Mouse (Mus musculus) c-Kit-positive CD71-positive TER-119-negative erythroid progenitor cells, embryonic 14.5 days (primary cell): ENCODE measurements around the gene Samd4b.

Experiments used
- DNase-seq: peaks from one replicate; pipeline ENCODE4 v3.0.0-alpha.2; 2013; ENCODE audit warnings: low read depth

The Samd4b gene

DNA sequence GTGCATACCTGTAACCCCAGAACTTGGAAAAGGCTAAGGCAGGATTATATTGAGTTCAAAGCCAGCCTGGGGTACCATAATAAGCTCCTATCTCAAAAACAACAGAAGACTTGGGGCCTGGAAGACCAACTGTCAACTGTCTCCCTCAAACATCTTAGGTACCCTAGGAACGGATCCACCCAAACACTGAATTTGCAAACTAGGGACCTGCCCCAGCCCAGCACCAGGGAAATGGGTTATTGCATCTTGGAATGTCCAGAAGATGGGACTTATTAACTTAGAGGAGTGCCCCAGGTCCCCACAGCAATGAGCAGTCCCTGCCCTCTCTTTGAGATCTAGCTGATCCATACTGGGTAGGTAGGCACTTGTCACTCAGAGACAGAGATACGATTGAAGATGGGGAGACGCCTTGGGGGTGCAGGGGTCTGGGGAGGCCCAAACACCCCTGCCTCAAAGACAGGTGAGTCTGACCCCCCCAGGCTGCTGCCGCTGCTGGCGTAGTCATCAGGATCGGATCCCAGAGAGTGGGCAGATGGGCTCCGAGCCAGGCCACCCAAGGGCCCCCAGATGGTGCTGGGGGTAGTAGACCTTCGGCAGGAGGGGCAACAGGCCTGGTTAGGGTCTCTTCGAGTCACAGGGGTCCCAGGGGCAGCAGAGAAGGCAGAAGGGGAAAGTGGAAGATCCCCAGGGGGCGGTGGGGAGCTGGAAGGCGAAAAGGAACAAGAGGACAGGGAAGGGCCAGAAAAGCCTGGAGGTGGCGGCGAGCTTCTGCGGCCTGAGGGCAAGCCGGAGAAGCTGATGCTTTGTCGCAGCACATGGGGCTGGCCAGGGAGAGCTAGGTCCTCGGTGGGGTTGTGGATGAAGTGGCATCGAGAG is 220.5 kb downstream of the Samd4b start:
- no peak for DNase-seq

DNA sequence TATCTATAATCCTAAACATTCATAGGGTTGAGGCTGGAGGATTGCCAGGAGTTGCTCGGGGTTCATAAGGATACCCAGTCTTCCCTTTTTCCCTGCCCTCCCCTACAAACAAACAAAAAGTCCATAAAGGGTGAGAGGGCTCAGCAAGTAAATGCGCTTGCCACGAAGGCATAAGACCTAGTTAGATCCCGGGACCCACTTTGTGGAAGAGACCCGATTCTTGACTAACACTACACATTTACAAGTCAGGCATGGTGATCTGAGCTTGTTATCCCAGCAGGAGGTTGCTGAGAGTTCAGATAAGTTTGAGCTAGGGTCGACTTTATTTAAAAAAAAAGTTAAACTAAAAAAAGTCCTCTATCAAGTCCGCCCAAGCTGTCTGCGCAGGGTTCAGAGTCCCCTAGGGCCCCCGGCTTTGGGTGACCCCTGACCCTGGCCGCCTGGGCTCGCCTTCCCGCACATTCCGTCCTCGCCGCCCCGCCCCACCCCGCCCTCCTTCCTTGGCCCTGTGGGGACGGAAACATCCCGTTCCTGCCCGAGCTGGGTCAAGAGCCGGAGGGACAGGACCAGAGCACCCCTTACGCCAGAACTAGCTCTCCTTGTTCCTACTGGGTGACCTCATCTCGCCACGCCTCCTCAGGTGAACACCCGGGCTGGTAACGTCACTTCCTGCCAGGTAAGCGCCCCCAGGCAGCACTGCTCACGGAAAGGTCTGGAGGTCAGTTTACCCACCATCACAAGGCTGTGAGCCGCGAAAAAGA is 221.8 kb downstream of the Samd4b start:
- DNase-seq, result no peak

DNA sequence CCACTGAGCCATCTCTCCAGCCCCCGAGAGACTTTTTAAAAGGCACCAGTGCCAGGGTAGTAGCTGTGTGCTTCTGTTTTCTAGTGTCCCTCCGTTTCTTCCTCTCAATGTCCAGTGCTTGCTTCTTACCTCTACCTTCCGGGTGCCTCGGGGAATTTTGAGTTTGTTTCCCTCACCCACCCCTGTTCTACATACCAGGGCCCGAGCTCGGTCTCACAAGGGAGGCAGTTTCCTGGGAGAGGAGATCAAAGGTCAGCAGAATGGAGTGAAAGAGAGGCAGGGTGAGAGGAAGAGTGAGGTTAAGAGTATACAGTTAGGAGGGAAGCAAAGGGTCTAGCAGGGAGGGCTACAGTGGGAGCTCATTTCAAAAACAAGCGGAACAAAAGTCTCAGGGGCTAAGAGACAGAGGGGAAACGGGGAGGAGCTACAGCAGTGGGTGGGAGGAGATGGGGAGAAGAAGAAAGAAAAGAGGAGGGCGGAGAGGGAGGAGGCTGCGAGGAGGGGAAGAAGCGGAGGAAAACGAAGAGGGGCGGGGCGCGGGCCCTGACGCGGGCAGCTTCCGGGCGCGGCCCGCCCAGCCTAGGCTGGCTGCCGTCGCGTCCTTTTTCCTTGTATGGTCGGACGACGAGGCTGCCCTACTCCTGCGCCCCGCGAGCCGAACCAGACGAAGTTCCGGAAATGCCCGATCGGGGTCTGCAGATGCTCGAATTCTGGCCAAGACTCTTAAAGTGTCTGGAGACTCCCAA is 222.6 kb downstream of the Samd4b start:
- peak; percentile 86 for DNase-seq

DNA sequence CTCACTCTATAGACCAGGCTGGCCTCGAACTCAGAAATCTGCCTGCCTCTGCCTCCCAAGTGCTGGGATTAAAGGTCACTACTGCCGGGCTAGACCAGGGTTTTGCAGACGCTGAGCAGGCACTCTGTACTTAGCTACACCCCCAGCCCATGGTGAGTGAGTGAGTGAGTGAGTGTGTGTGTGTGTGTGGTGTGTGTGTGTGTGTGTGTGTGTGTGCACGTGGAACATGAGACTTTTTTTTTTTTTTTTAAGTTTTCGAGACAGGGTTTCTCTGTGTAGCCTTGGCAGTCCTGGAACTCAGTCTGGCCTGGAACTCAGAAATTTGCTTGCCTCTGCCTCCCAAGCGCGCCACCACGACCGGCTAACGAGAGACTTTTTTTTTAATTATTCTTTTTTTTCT is 223.3 kb downstream of the Samd4b start:
- no peak for DNase-seq

DNA sequence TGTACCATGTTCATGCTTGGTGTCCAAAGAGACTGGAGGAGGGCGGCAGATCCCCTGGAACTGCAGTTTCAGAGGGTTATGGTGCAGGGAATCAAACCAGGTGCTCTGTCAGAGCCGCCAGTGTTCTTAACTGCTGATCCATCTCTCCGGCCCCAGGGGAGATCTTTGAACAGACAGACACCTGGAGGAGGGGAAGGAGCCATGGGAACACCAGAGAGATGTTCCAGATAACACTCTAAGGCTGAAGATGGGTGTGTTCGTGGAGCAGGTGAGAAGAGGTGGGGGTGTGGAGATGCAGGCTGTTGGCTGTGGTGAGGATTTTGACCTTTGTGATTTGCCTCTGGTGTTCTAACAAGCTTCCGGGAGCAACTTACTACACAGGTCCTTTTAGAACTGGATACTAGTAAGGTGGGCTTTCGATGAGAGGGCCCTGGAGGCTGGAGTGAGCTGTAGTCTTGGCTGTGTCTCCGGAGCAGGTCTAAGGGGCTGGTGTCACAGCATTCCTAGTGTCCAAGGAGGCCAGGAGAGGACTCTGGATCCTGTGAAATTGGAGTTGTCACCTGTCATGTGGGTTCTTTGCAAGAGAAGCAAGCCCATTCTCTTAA is 224.0 kb downstream of the Samd4b start:
- DNase-seq, result no peak

DNA sequence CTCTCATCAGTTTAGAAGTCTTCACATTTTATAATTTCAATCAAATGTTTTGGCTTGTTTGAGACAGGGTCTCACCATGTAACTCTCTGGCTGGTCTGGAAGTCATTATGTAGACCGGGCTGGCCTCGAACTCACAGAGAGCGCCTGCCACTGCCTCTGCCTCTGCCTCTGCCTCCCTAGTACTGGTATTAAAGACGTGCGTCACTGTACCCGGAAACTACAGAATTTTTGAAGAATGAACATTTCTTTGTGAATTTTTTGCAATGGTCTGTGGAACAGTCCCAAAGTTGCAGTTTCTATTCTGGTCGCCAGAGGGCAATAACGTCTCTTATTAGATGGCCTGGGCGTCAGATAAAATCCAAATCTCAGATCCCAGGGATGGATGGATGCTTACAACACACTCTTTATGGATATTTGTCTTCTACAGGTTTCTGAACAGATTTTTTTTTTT is 224.8 kb downstream of the Samd4b start:
- DNase-seq, result peak; percentile 89

DNA sequence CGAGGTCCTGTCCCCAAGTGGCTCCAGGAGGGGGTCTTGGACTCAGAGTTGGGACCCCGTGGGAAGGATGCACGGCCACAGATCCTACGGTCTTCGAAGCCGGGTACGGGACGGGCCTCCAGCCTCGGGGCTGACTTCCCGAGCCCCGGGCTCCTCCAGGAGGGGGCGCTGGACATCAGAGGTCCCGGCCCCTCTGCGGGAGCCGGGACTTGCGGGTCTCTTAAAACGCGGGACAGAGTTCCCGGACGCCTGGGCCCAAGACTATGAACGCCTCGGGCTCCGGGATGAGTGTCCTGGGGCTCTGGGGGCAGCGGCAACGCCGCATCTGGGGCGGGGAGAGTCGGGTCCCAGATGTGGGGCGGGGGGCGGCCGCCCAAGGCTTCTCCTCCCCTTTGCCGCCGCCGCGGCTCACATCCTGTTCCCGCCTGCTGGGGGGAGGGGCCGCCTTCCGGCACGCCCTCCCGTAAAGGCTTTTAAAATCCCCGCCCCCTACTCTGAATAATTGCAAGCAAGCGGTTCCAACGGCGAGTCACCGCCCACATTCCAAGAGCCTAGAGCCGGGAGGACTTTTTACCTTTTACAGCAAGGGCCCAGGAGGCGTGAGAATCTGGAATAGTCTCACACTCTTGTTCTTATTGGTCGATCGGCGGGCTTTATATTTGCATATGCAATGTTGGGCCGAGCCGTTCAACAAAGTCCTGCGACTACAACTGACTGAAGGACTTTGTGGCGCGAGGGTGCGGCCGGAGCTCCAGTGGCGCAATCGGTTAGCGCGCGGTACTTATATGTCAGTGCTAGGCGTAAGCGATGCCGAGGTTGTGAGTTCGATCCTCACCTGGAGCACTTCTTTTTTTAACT is 225.5 kb downstream of the Samd4b start, which contains the start of gene Plekhg2:
TSS of gene Plekhg2 (minus strand) at position 349 of the 858 bp plus-strand sequence.
- DNase-seq, result peak; percentile 98

DNA sequence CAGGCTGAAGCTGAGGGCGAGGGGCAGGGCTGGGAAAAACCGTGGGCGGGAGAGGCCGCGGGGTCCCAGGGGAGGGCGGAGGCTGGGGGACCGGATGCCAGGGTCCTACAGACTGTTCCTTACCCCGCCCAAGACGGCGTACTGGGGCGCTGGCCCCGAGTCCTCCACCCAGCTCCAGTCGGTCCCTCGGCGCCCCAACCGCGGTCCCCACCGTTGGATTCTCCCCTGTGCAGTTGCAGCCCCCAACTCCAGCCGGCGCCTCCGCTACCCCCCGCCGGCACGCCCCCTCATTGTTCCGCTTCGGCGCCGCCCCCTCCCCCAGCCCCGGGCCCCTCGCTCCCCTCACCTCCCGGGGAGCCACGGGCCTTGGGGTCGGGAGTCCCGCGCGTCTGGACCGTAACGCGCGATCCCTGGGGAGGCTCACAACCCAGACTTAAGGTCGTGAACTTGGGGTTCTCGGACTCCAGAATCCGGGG is 226.4 kb downstream of the Samd4b start:
- DNase-seq, result no peak

DNA sequence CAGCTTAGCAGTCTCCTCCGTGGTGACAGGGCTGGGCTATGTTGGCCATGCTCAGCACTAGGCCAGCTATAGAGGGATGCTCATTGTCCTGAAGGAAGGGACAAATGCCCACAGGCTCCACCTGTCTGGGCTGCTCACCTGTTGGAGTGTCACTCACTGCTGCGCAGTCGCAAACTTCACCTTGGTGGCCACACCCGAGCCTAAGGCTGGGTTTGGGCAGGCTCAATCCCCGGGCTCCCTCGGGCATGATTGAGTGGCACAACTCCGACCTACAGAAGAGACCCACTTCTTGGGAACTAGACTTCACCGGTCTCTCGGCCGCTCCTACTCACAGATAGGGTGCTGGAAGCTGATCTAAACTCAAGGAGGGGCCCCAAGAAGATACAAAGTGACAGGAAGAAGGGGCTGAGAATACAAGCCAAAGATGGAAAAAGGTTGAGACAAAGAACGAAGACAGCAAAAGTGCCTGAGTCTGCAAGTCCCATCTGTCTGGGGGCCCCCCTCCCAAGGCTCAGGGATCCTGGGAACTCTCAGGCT is 226.9 kb downstream of the Samd4b start:
- DNase-seq, result no peak

DNA sequence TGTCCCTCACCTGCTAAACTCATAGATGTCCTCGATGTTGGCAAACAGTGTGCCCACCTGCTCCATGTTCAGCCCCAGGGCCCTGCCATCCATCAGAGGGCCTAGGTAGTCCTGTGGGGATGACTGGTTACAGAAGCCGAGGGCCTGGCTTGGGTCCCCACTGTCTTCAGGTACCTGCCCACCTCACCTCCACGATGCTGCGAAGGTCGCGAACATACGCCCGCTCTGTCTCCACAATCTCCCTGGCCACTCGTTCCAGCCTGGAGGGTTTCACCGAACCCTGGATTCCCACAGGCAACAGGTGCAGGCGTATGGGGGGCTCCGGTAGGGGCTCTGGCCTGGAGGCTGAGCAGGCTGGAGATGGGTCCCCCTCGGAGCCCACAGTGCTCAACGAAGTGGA is 227.9 kb downstream of the Samd4b start:
- DNase-seq, result no peak

DNA sequence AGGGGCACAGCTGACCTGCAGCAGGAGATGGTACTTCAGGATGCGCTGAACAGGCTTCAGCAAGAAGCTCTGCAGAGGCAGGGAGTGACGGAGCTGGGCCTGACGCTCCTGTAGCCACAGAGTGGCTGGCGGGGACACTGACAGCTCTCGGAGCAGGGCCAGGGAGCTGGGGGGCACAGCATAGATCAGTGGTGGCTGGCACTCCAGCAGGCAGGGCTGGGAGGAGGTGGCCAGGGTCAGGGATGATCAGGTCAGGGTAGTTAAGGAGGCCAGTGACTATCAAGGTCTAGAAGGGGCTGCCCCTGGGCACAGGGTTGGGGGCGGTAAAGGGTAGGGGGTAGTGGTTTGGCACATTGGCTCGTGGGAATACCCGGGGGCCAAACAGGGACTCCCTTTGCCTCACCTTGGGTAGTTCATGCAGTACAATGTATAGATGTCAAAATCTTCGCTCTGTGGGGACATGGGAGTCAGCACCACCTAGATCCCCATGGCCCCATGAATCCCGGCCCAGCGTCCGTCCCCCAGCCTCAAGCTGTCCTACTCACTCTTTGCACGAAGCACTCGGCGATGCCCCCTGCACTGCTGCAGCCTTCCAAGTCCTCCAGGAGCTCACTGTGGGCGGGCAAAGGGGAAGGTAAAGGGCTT is 229.5 kb downstream of the Samd4b start:
- no peak for DNase-seq

DNA sequence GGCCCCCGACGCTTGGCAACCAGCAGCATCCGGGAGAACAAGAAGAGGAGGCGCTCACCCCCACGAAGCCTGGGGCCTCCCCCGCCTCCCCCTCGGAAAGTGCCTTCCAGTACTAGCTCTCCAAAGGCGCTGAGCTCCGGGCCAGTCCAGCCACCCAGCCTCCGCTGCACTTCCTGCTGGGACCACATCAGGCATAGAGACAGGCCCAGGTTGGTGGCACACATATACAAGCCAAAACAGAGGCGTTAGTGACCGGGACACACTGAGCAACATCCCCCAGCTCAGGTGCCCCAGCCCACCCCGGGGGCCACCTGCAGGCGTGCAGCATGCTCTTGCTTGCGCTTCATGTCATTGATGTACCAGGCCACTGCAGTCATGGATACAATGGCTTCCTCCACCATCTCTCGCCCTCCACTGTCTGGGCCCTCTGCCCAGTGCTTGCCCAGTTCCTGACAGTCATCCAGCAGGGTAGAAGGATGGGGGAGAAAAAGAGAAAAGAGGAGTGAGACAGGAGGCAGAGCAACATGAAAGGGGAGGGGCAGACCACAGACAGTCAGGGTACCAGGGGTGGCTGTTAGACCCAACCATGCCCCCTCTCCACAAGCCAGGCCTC is 230.2 kb downstream of the Samd4b start:
- no peak for DNase-seq

DNA sequence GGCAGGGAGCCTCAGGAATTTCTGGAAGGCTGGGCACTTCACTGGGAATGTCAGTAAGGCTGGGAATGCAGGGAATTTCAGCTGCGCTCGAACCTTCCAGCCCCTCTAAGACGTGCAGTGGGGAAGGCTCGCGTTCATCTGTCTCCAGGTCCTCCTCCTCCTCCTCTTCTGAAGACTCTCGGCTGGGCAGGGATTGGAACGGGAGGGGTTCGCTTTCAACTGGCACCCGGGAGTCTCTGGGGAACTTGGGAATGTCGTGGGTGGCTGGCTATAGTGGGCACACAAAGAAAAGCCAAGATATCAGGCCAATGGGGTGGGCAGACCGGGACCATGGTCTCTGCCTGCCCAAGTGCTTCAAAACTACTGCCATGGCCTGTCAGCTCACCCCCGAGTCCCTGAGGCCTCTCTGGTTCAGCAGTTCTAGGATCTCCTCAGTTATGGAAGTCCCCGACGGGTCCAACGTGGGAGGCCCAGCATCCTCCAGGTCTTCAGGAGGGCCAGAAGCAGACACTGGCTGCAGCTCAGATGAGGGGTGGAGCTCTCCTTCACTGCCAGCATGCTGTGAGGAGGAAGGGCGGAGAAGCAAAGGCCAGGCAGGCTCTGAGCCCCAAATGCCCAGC is 235.4 kb downstream of the Samd4b start:
- DNase-seq, result no peak

DNA sequence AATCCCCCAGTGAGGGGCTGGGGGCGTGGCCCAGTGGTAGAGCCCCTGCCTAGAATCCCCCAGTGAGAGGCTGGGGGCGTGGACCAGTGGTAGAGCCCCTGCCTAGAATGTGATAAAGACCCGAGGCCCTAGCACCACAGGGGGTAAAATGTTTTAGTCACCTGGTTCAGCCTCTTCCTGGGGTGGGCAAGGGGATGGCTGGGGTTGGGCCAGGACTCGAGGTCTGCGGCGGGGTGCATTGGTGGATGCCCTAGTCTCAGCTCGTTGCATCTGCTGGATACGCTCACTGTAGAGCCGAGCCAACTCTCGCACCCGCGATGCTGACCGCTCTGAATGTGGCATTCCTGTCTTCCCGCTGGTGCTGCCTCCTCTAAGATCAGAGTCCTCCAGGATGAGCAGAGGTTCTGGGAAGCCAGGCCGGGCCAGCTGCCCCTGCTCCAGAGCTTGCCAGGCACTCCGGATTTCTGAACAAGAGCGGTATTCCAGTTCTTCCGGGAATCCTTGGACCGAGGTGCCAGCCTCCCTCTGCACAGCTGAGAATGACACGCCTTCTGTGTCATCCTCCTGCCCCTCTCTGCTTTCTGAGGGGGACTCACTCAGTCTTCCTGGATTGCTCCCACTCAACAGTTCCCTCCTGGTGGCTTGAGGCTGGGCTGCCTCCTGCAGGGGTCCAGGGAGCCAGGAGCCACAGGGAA is 236.2 kb downstream of the Samd4b start:
- DNase-seq, result no peak

DNA sequence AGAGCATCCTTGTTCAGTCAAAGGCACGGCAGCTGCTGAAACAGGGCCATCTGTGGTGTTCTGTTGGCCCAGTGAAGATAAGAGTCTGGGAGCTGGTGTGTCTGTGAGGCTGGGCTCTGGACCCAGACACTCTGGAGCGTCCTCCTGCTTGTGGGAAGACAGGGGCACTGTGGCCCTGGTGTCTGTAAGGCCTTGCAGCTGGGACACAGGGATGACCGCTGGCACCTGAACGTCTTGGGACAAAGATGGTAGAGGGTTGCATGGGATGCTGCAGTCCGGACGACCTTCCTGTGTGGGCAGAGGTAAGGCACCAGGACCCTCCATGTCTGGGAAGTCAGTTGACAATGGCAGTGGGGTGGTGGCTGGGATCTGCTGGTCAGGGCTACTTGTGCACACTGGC is 237.7 kb downstream of the Samd4b start:
- no peak for DNase-seq

DNA sequence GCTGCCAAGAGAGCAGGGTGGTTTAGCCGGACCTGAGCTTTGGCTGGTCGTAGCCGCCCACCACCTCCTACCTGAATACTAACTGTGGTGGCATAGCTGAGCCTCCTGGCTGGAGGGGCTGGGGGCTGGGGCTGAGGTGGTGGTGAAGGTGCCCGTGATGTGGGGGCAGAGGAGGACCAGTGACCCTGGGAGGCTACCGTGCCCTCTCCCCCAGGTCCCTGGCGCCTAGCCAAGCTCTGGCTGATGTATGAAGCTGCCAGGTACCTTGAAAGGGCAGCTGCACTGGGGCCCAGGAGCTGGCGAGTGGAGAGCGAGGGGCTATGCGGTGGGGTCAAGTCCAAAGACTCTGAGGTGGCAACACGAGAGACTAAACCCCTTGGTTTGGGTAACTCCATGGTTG is 238.1 kb downstream of the Samd4b start:
- DNase-seq, result no peak

DNA sequence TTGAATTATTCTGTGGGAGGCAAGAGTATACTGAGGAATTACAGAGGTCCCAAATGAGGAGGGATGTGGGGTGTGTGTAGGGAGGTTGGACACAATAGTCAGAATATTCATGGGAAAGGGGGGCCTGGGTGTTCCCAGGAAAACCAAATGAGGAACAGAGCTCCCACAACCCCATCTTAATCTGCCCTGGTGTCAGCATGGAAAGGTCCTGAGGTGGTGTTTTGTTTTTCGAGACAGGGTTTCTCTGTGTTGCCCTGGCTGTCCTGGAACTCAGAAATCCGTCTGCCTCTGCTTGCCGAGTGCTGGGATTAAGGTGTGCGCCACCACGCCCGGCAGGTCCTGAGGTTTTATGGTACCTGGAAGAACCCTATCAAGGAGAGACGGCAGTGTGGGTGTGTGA is 239.5 kb downstream of the Samd4b start:
- DNase-seq, result no peak

DNA sequence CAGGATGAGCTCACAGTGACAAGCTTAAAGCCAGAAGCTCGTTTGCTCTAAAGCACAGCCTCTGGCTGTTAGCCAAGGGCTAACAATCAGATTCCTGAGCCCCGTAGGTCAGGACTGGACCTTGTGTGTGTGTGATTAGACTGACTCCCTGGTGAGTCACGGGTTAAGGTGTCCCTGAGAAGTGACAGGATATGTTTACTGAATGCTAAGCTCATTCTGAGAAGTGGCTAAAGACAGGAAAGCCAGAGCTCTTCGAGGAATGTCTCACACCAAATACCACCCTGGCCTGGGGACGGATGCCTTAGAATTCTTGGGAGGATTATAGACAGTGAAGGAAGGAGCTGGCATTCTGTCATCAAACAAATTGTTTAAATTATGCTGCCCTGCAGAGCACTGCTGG is 240.0 kb downstream of the Samd4b start:
- no peak for DNase-seq

DNA sequence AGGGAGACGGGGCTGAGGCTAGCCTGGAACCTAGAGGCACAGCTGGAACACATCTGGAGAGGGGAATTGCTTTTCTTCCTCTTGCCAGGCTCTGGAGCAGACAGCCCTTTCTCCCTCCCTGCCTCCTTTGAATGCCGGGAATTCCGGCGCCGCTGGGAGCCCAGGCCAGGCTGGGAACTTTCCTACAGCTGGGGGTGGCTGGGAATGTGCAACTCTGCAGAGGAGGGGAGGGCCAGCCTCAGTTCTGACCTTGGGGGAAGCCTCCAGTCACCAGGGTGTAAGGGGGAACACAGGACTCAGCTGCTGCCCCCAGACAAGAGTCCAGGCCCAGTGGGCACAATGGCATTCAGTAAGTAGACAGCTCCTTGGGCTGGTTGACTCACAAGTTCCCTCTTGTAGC is 241.0 kb downstream of the Samd4b start:
- no peak for DNase-seq
